Mouse (Mus musculus): ENCODE data around the gene Schip1.

DNA sequence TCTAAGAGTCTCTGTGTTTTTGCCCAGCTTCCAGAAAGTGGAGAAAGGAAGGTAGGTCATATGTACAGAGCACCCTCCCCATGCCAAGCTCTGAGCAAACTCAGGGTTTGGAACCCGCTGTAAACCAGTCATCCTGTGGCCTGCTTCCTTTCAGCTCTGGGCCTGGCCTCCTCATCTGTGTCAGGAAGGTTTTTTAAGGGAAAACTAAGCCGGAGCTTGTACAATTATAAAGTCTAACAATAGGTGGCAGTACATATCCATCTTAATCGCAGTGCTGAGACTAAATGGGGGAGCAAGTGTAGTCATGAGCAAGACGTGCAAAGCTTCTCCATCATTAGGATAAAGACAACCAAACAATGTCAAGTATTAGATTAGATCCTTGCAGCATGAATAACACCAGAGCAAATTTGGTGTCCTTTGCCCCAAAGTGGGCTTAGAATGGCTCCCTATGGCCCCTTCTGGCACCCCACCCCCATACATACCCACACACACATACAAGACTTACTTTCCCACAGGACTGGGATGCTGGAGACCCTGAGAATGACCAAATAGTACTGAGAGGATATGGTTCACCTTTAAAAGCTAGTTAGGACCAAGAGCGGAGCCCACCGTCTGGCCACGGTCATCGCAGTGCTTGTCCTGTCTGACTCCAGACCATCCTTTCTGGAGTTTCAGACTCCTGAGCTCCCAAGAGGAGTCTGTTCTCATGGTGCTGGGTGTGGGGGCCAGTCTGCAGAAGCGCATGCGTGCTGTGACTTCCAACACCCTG is 550.6 kb downstream of the Schip1 start:
- TF ChIP-seq POLR2A (IDR thresholded peaks at IDR 0.05; ENCODE audit: control insufficient read depth, low read depth, low read length) (no peak), CTCF (IDR thresholded peaks at IDR 0.05; ENCODE audit: control insufficient read depth, insufficient read depth, insufficient replicate concordance, low read depth, low read length) (no peak)

Measured in testis, adult 2 months (tissue).